Mouse (Mus musculus) brain, embryonic 18.5 days (tissue): ENCODE measurements around the gene Dnm3.

ENCODE experiments used
- DNase-seq: peaks from one replicate; pipeline ENCODE4 v3.0.0-alpha.2; 2012; ENCODE audit warnings: low read depth, low spot score

The Dnm3 gene

GRCm38 (mm10) chr1:162209487-162210149 lies 268.2 kb downstream of the Dnm3 start:
- no peak for DNase-seq

- no peak for DNase-seq
Measured at GRCm38 (mm10) chr1:162209010-162209409, 268.8 kb downstream of the Dnm3 start.

GRCm38 (mm10) chr1:162207708-162208043 lies 270.2 kb downstream of the Dnm3 start:
- no peak for DNase-seq

- DNase-seq: no peak
Measured at GRCm38 (mm10) chr1:162206998-162207707, 270.7 kb downstream of the Dnm3 start.

- no peak for DNase-seq
Measured at GRCm38 (mm10) chr1:162202465-162203348, 275.1 kb downstream of the Dnm3 start.

- no peak for DNase-seq
Measured at GRCm38 (mm10) chr1:162200446-162200845, 277.4 kb downstream of the Dnm3 start.

GRCm38 (mm10) chr1:162196812-162197680 lies 280.8 kb downstream of the Dnm3 start:
- no peak for DNase-seq

- DNase-seq: no peak
Measured at GRCm38 (mm10) chr1:162188744-162189143, 289.1 kb downstream of the Dnm3 start.

- DNase-seq: no peak
Measured at GRCm38 (mm10) chr1:162187352-162188120, 290.3 kb downstream of the Dnm3 start.

GRCm38 (mm10) chr1:162186470-162187351 lies 291.1 kb downstream of the Dnm3 start:
- no peak for DNase-seq

- no peak for DNase-seq
Measured at GRCm38 (mm10) chr1:162184003-162184748, 293.7 kb downstream of the Dnm3 start.

GRCm38 (mm10) chr1:162183438-162183837 lies 294.4 kb downstream of the Dnm3 start:
- no peak for DNase-seq

- DNase-seq: no peak
Measured at GRCm38 (mm10) chr1:162181187-162181975, 296.5 kb downstream of the Dnm3 start.

GRCm38 (mm10) chr1:162180451-162180850 lies 297.4 kb downstream of the Dnm3 start:
- no peak for DNase-seq

- no peak for DNase-seq
Measured at GRCm38 (mm10) chr1:162179401-162179800, 298.4 kb downstream of the Dnm3 start.

- no peak for DNase-seq
Measured at GRCm38 (mm10) chr1:162172806-162173205, 305.0 kb downstream of the Dnm3 start.

- DNase-seq: no peak
Measured at GRCm38 (mm10) chr1:162163687-162164484, 313.9 kb downstream of the Dnm3 start.
